Mouse (Mus musculus): Measurements from ENCODE around the gene Celsr2.

DNA sequence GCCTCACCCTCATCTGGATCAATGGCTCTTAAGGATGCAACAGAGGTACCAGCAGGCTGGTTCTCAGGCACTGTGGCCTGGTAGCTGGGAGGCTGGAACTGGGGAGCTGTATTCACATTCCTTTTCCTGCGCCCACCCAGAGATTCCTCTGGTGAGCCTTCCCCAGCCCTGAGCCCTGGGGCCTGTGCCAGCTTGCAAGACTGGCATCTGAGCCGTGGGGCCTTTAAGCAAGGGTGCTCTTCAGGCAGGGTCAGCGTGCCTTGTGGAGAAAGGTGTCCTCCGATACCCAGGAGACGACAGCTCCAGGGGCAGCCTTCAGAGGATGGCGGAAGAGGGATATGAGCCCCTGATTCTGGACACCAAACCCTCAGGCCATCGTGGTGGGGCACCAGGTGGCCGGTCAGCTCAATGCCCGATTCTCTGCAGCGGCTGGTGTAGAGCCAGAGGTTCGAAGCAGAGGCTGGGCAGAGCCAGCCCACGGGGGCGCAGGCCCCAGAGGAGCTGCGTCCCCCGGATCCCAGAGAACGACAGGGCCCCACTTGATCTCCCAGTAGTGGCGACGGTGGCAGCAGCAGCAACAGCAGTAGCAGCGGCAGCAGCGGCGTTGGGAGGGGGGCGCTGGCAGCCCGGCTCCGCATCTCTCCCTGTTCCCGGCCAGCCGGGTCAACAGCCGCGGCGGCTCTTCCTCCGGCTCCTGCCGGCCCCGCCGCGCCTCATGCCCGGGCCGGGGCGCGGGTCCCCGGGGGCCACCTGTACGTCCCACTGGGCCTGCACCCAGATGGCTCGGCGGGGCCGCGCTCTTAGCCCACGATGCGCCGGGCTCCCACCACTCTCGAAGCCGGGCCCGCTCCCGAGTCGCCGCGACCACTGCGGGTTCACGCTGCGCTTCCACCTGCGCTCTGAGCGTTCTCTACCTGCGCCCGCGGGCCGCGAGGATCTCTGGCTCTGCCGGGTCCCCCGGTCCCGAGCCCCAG, at the start of gene Celsr2:
- TF ChIP-seq CTCF (IDR thresholded peaks at IDR 0.05) (no peak), EP300 (IDR thresholded peaks at IDR 0.05; ENCODE audit: insufficient read depth, low read depth, low read length) (no peak), POLR2A (IDR thresholded peaks at IDR 0.05; ENCODE audit: insufficient read depth, low read depth, low read length) (no peak)
